Mouse (Mus musculus): ENCODE results near the gene Srrt. TPM values are rescaled to one million over a fixed set of nuclear protein-coding genes. Genes with fewer than 3 reads are reported as not detected.

Gene Srrt
- 121 and 139 TPM in 2 replicates for polyA plus RNA-seq (2011; ENCODE audit: insufficient read depth, insufficient read length, low read depth, missing spikeins)

GRCm38 (mm10) chr5:137307071-137307912 is at the start of gene Srrt:
TSS of gene Srrt (minus strand) at chr5:137307674.
- H3K27ac ChIP-seq (ENCODE audit: insufficient read depth, low read length), result peak within 1 kb of the TSS; percentile 96
- no peaks in the 10 kb centered on the region for H3K27me3 ChIP-seq (ENCODE audit: control insufficient read depth, insufficient read depth, low read length, poor library complexity, severe bottlenecking)
- H3K4me3 ChIP-seq (ENCODE audit: low read depth, low read length), result peak within 1 kb of the TSS; percentile 96
- H3K9ac ChIP-seq (ENCODE audit: low read depth, poor library complexity, severe bottlenecking), result peak within 1 kb of the TSS; percentile 96
- TF ChIP-seq POLR2A (IDR thresholded peaks at IDR 0.05; ENCODE audit: insufficient read depth, low read length) (peak; percentile 77), EP300 (IDR thresholded peaks at IDR 0.05; ENCODE audit: insufficient read depth, low read depth, low read length) (0 out of 2 replicates have a peak, but pooled peaks have one; percentile 15), CTCF (IDR thresholded peaks at IDR 0.05; ENCODE audit: low read depth, low read length) (no peak)
- peaks cover 52% of the 10 kb centered on the region for H3K36me3 ChIP-seq (ENCODE audit: control insufficient read depth, insufficient read depth, low read length, poor library complexity, severe bottlenecking)
- H3K4me1 ChIP-seq (ENCODE audit: control insufficient read depth, insufficient read depth, low read length), result peaks cover 3% of the 10 kb centered on the region
- no peaks in the 10 kb centered on the region for H3K9me3 ChIP-seq (replicated peaks; ENCODE audit: control insufficient read depth, insufficient read depth, low read length, poor library complexity, severe bottlenecking)

- no peak overlapping the region for H3K27ac ChIP-seq (ENCODE audit: insufficient read depth, low read length)
- H3K4me3 ChIP-seq (ENCODE audit: low read depth, low read length), result no peak overlapping the region
- H3K27me3 ChIP-seq (ENCODE audit: control insufficient read depth, insufficient read depth, low read length, poor library complexity, severe bottlenecking), result no peaks in the 10 kb centered on the region
- 0 out of 2 replicates have a peak, but pooled peaks cover 5% of the 10 kb centered on the region for H3K36me3 ChIP-seq (ENCODE audit: control insufficient read depth, insufficient read depth, low read length, poor library complexity, severe bottlenecking)
- H3K9ac ChIP-seq (ENCODE audit: low read depth, poor library complexity, severe bottlenecking), result no peak overlapping the region
- no peak for TF ChIP-seq CTCF (IDR thresholded peaks at IDR 0.05; ENCODE audit: low read depth, low read length)
- no peaks in the 10 kb centered on the region for H3K9me3 ChIP-seq (replicated peaks; ENCODE audit: control insufficient read depth, insufficient read depth, low read length, poor library complexity, severe bottlenecking)
- no peaks in the 10 kb centered on the region for H3K4me1 ChIP-seq (ENCODE audit: control insufficient read depth, insufficient read depth, low read length)
Measured at GRCm38 (mm10) chr5:137354091-137354490, 46.6 kb upstream of the Srrt start.

- Histone ChIP-seq H3K27me3 (ENCODE audit: control insufficient read depth, insufficient read depth, low read length, poor library complexity, severe bottlenecking) (no peaks in the 10 kb centered on the region), H3K9ac (ENCODE audit: low read depth, poor library complexity, severe bottlenecking) (no peak overlapping the region), H3K4me3 (ENCODE audit: low read depth, low read length) (peak overlapping the region; percentile 44), H3K27ac (ENCODE audit: insufficient read depth, low read length) (peak overlapping the region; percentile 60), H3K9me3 (replicated peaks; ENCODE audit: control insufficient read depth, insufficient read depth, low read length, poor library complexity, severe bottlenecking) (no peaks in the 10 kb centered on the region), H3K36me3 (ENCODE audit: control insufficient read depth, insufficient read depth, low read length, poor library complexity, severe bottlenecking) (0 out of 2 replicates have a peak, but pooled peaks cover 3% of the 10 kb centered on the region), H3K4me1 (ENCODE audit: control insufficient read depth, insufficient read depth, low read length) (no peaks in the 10 kb centered on the region)
- no peak for TF ChIP-seq CTCF (IDR thresholded peaks at IDR 0.05; ENCODE audit: low read depth, low read length)
- TF ChIP-seq EP300 (IDR thresholded peaks at IDR 0.05; ENCODE audit: insufficient read depth, low read depth, low read length), result peak; percentile 61; the same call in 1 of the 2 replicates
Measured at GRCm38 (mm10) chr5:137352011-137352975, 44.8 kb upstream of the Srrt start.

- 0 out of 2 replicates have a peak overlapping the region, but pooled peaks have one; percentile 89 for H3K9ac ChIP-seq (ENCODE audit: low read depth, poor library complexity, severe bottlenecking)
- TF ChIP-seq POLR2A (IDR thresholded peaks at IDR 0.05; ENCODE audit: insufficient read depth, low read length) (no peak), CTCF (IDR thresholded peaks at IDR 0.05; ENCODE audit: low read depth, low read length) (no peak), EP300 (IDR thresholded peaks at IDR 0.05; ENCODE audit: insufficient read depth, low read depth, low read length) (no peak)
- no peaks in the 10 kb centered on the region for H3K4me1 ChIP-seq (ENCODE audit: control insufficient read depth, insufficient read depth, low read length)
- H3K9me3 ChIP-seq (replicated peaks; ENCODE audit: control insufficient read depth, insufficient read depth, low read length, poor library complexity, severe bottlenecking), result no peaks in the 10 kb centered on the region
- H3K4me3 ChIP-seq (ENCODE audit: low read depth, low read length), result peak overlapping the region; percentile 77
- H3K27ac ChIP-seq (ENCODE audit: insufficient read depth, low read length), result peak overlapping the region; percentile 60
- H3K27me3 ChIP-seq (ENCODE audit: control insufficient read depth, insufficient read depth, low read length, poor library complexity, severe bottlenecking), result no peaks in the 10 kb centered on the region
- 0 out of 2 replicates have a peak, but pooled peaks cover 3% of the 10 kb centered on the region for H3K36me3 ChIP-seq (ENCODE audit: control insufficient read depth, insufficient read depth, low read length, poor library complexity, severe bottlenecking)
Measured at GRCm38 (mm10) chr5:137351394-137351793, 43.9 kb upstream of the Srrt start.

GRCm38 (mm10) chr5:137351058-137351380 is 43.5 kb upstream of the Srrt start:
- H3K9ac ChIP-seq (ENCODE audit: low read depth, poor library complexity, severe bottlenecking), result peak overlapping the region; percentile 89
- no peaks in the 10 kb centered on the region for H3K9me3 ChIP-seq (replicated peaks; ENCODE audit: control insufficient read depth, insufficient read depth, low read length, poor library complexity, severe bottlenecking)
- peak overlapping the region; percentile 77 for H3K4me3 ChIP-seq (ENCODE audit: low read depth, low read length)
- no peak overlapping the region for H3K27ac ChIP-seq (ENCODE audit: insufficient read depth, low read length)
- TF ChIP-seq POLR2A (IDR thresholded peaks at IDR 0.05; ENCODE audit: insufficient read depth, low read length) (no peak), CTCF (IDR thresholded peaks at IDR 0.05; ENCODE audit: low read depth, low read length) (no peak), EP300 (IDR thresholded peaks at IDR 0.05; ENCODE audit: insufficient read depth, low read depth, low read length) (no peak)
- H3K36me3 ChIP-seq (ENCODE audit: control insufficient read depth, insufficient read depth, low read length, poor library complexity, severe bottlenecking), result no peaks in the 10 kb centered on the region
- H3K4me1 ChIP-seq (ENCODE audit: control insufficient read depth, insufficient read depth, low read length), result no peaks in the 10 kb centered on the region
- H3K27me3 ChIP-seq (ENCODE audit: control insufficient read depth, insufficient read depth, low read length, poor library complexity, severe bottlenecking), result no peaks in the 10 kb centered on the region

Measured in ES-Bruce4 (cell line).